Mouse (Mus musculus) thymus, postnatal 14 days (tissue): ENCODE measurements around the gene Gm10490.
A peak's percentile ranks its signal among the peaks of the same experiment; 100 is the strongest.

ENCODE experiments used
- DNase-seq: peaks from one replicate; pipeline ENCODE4 v3.0.0; 2021

Gene Gm10490

DNA sequence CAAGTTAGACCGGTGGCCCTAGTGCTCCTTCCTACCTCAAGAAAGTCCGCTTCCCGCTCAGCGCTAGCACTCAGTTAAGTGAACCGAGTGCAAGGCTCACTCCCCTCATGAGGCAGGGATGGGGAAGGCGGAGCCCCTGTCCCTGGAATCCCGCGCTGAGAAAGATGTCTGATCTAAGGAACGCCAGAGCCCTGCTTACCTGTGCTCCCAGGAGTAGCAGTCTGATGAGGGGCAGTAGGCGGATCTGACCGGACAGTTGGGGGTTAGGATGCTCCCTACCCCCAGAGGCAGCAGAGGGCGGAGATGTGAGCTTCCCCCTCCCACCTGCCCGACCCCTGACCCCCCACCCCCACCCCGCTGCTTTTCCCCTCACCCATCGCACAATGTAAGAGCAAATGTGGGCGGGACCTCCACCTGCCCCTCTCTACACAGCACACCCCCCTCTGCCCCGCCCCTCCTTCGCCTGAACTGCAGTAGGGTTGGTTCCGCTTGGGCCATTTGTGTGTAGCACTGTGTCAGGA is 19.0 kb downstream of the Gm10490 start, which contains the start of gene Eras:
Gene Eras (minus strand): TSS at position 338 of the 521 bp plus-strand sequence.
- DNase-seq, result no peak

DNA sequence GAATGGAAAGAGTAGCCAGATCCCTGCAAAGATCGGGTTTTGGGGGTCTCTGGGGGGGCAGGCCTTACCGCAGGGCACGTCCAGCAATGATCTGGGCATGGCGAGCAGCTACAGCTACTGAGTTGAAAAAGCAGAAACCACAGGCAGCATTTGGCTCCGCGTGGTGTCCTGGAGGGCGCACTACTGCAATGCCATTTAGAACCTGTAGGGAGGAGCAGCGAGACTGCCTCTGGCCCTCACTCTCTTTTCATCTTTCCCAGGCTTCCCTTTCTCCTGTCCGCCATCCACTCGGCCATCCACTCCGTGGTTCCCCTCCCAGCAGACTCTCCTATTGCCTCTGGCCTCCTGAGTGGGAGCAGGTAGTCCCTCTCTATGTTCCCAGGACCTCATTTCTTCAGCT is 27.5 kb downstream of the Gm10490 start:
- DNase-seq, result no peak

GRCm38 (mm10) chrX:7937667-7938066 is 28.3 kb downstream of the Gm10490 start:
- no peak for DNase-seq

DNA sequence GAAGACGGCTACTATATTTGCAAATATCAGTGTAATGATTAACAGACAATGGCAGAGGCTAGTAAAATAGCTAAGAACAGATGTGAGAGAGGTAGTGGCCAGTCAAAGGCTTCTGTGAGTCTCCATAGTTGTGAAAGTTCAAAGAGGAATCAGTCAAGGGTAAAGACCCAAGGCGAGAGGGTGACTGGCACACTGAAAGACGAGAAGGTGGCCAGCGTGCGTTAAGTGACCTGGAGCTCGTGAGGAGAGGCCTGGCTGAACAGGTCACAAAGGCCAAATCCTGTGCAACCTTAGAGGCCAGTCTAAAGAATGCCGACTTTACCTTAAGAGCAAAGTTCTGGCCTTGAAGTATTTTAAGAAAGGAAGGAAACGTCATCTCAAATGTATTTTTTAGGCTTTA is 36.3 kb downstream of the Gm10490 start:
- no peak for DNase-seq

GRCm38 (mm10) chrX:7947108-7947899 is 38.0 kb downstream of the Gm10490 start, which contains the start of gene Hdac6:
TSS of gene Hdac6 (minus strand) at chrX:7947889.
- DNase-seq, result peak; percentile 10

DNA sequence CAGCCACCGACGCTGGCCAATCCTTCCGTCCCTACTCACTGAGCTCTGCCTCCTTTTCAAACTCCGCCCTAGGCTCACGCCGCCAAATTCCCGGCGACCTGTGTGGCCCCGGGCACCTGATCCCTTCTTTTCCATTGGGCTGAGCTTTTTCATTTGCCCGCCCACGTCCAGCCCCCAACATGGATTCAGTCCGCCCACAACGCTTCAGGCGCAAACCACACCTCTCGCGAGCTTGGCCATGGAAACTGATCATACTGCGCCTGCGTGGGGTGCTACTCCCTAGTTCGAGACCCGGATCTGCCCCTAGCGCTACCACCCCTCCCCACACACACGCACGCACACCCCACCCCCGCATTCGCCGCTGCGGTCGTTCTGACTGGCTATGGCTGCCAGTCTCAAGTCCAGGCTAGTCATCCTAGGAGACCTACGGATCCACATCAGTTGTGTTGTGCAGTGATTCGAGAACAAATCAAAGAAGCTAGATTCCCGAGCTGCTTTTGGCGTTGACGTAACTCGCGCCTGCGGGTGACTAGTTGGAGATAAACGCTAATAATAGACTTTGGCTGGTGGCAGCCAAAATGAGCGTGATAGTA is 38.7 kb downstream of the Gm10490 start:
- peak; percentile 78 for DNase-seq

DNA sequence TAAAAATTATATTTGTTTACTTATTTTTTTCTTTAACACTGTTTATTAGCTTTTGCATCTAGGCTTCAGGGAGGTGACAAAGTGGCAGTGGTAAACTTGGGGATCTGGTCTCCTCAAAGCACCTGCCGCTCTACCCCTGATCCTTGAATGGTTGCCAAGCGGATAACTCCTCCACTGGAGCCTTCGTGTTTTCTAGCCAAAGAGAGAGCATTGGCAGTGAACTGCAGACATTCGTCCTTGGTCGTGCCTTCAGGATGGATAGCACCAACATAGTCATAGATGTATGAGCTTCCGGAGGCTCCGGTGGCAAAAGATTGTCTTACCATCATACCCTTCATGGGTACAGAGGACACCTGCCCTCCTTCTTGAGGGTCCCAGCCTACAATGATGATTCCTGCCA is 40.7 kb downstream of the Gm10490 start:
- no peak for DNase-seq

DNA sequence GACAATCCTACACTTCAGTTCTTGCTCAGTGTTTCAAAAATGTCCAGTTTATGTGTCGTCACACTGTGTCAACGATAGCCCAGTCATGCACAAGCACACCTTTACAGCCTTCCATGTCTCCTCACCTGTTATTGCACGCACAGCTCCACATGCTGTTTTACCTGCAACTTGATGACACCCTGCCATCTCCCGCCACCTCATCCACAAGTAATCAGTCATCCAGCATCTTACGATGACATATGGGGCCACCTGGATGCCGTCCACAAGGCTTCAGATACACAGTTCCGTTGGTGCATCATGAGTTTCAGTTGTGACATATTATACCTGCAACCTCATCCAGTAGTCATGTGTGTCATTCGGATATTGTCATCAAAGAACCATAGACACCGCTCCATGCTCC is 49.5 kb downstream of the Gm10490 start:
- DNase-seq, result no peak
